Mouse (Mus musculus) lung, adult 2 months (tissue): ENCODE measurements around the gene Klhdc8a.

ENCODE experiments used
- CTCF ChIP-seq: fragments of 200-500 bp; IDR thresholded peaks from 2 replicates; pipeline ENCODE4 v1.5.1; 2011; ENCODE audit warnings: mild to moderate bottlenecking, low read length, control low read depth; ENCODE audit not compliant: insufficient read depth
- POLR2A ChIP-seq: fragments of 200-500 bp; IDR thresholded peaks from 2 replicates; pipeline ENCODE4 v1.6.1; 2011; ENCODE audit warnings: low read depth, mild to moderate bottlenecking, control low read depth, low read length, borderline replicate concordance; ENCODE audit errors: extremely low read depth

- TF ChIP-seq POLR2A: no peak
- TF ChIP-seq CTCF: no peak
These were observed 2.8 kb downstream of the Klhdc8a start for GRCm38 (mm10) chr1:132301242-132301641.
